Mouse (Mus musculus) hindbrain, embryonic 12.5 days (tissue): ENCODE results near the gene Pon3. TPM values are rescaled to one million over a fixed set of nuclear protein-coding genes. Genes with fewer than 3 reads are reported as not detected.

ENCODE experiments used
- ATAC-seq: fragments of 200-750 bp; cut with Nextera tagmentation; 2 replicates; pipeline ENCODE4 v1.8.0; 2017; ENCODE audit warnings: moderate TSS enrichment; ENCODE audit not compliant: low FRiP score
- H3K27ac ChIP-seq: fragments of 300-500 bp; sonication (generic); 2 replicates; pipeline ENCODE4 v1.5.1; 2016; ENCODE audit warnings: mild to moderate bottlenecking
- H3K27me3 ChIP-seq: fragments of 300-500 bp; sonication (generic); 2 replicates; pipeline ENCODE4 v1.6.1; 2016; ENCODE audit warnings: mild to moderate bottlenecking
- H3K36me3 ChIP-seq: fragments of 300-500 bp; sonication (generic); 2 replicates; pipeline ENCODE4 v1.6.1; 2016; ENCODE audit warnings: mild to moderate bottlenecking
- H3K4me1 ChIP-seq: fragments of 300-500 bp; sonication (generic); 2 replicates; pipeline ENCODE4 v1.6.1; 2016
- H3K4me2 ChIP-seq: fragments of 300-500 bp; sonication (generic); replicated peaks from 2 replicates; pipeline ENCODE4 v1.6.1; 2016; ENCODE audit warnings: mild to moderate bottlenecking
- H3K4me3 ChIP-seq: fragments of 300-500 bp; sonication (generic); 2 replicates; pipeline ENCODE4 v1.5.1; 2016; ENCODE audit warnings: mild to moderate bottlenecking
- H3K9ac ChIP-seq: fragments of 300-500 bp; sonication (generic); 2 replicates; pipeline ENCODE4 v1.6.1; 2016; ENCODE audit warnings: mild to moderate bottlenecking, moderate library complexity
- H3K9me3 ChIP-seq: fragments of 300-500 bp; sonication (generic); replicated peaks from 2 replicates; pipeline ENCODE4 v1.6.1; 2016; ENCODE audit warnings: mild to moderate bottlenecking
- WGBS: fragments of 180-500 bp; shearing (Covaris S2); methylation state at CpG from one replicate; pipeline ENCODE4 v1.1.7; 2016; 5-methylcytosine and 5-hydroxymethylcytosine counted together
- polyA plus RNA-seq: library from polyadenylated mRNA; unstranded; fragments of >200 nt; fragmentation: Nextera tagmentation; extraction: Ambion mirVana; gene quantifications from 2 replicates; pipeline ENCODE4 v1.2.1, GENCODE M21; 2016

The Pon3 gene
- polyA plus RNA-seq, 1 experiment from 2014 or later: 6.1 TPM

DNA sequence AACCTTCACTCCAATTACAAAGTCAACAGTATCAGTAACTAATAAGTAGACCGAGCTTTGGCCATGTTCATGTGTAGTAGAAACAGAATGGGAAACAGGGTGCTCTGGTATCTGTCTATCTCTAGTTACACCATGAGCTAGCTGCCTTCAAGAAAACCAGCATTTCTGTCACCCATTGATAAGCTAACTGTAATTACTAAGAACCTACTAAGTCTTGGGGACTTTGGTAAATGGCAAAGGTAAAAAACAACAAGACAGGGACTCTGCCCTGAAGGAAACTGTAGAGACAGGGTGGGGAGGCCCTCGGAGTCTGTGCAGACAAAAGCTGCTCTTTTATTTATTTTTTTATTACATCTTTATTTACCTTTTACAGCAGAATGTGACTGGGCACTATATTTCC, 31.3 kb upstream of the Pon3 start:
- Histone ChIP-seq H3K9ac (no peak overlapping the region), H3K36me3 (no peaks in the 10 kb centered on the region), H3K4me3 (no peak overlapping the region), H3K9me3 (no peaks in the 10 kb centered on the region), H3K4me1 (peaks cover 5% of the 10 kb centered on the region), H3K4me2 (no peak overlapping the region), H3K27ac (no peak overlapping the region), H3K27me3 (no peaks in the 10 kb centered on the region)
- ATAC-seq: no peak
- WGBS: 82% methylated on average over 2 of the region's 2 CpGs

DNA sequence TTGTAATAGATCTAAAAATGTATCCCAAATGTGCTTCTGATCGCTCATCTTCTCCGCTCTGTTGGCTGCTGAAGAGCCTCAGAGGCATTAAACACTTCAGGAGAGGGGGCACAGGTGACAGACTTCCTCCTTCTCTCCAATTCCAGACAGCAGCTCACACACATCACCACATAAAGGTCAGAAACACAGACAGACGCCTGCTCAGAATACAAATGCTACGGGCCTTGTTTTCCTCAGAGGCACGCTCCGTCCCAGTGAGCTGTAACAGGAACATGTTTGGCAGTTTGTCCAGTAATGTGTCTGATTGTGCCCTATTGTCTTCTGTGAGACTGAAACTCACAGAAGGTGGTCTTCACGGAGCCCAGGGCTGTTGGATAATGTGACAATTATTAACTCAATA, 26.3 kb upstream of the Pon3 start:
- H3K9ac ChIP-seq: no peak overlapping the region
- ATAC-seq: peak; percentile 50; the same call in 1 of the 2 replicates
- no peak overlapping the region for H3K4me3 ChIP-seq
- WGBS: 43% methylated on average over 7 of the region's 7 CpGs
- H3K9me3 ChIP-seq: no peaks in the 10 kb centered on the region
- peak overlapping the region; percentile 40 for H3K27ac ChIP-seq
- no peak overlapping the region for H3K4me2 ChIP-seq
- no peaks in the 10 kb centered on the region for H3K36me3 ChIP-seq
- H3K4me1 ChIP-seq: peaks cover 8% of the 10 kb centered on the region
- no peaks in the 10 kb centered on the region for H3K27me3 ChIP-seq

DNA sequence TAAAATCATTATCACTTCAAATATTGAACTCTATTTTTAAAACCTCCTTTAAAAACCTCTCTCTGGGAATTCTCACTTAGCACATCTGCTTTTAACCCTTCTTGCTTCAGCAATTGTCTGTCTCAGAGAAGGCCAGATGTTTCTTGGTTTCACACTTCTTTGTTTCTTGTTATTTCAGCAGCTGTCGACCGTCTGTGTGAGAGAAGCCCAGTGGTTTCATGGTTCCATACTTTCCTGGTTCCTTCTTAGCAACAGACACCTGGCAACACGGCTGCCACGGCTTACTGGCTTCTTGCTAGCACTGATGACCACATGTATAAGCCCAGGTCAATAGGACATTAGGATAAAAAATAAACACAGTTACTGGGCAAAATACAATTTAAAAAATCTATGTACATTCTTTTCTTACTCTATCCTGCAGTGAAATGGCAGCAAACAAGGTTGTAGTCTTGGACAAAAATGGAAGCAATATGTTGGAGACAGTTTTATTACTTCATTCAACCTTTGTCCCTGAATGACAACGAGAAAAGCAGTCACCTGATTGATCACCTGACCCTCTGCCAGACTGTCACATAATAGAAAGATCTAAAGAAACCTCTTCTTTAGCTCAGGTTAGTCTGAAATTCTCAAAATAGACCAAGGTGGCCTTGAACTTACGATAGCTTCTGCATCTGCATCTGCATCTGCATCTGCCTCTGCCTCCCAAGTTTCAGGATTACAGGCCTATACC, 24.7 kb upstream of the Pon3 start:
- 60% methylated on average over 6 of the region's 6 CpGs for WGBS
- no peaks in the 10 kb centered on the region; the same call in 1 of the 2 replicates for H3K36me3 ChIP-seq
- no peaks in the 10 kb centered on the region for H3K27me3 ChIP-seq
- peaks cover 8% of the 10 kb centered on the region for H3K4me1 ChIP-seq
- no peak overlapping the region for H3K9ac ChIP-seq
- no peak overlapping the region for H3K27ac ChIP-seq
- no peak for ATAC-seq
- no peaks in the 10 kb centered on the region for H3K9me3 ChIP-seq
- H3K4me2 ChIP-seq: no peak overlapping the region
- no peak overlapping the region for H3K4me3 ChIP-seq

DNA sequence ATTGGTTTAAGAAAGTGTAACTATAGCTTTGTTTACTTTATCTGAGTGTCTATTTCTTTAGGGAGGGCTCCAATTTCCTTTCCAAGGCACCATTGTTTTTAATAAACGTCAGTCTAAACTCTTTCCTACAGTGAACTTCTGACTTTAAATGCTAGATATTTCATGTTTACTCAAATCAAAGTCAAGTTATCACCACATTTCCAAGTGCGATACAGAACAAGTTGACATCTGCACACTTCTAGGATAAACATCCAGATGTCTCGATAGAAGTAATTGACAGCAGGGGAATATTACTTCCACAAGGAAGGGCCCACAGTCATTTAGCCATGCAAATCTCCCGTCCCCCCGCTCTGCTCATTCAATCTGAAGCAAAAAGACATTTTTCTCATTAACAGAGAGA, 21.9 kb upstream of the Pon3 start:
- peaks cover 8% of the 10 kb centered on the region for H3K4me1 ChIP-seq
- 51% methylated on average over 5 of the region's 5 CpGs for WGBS
- no peak for ATAC-seq

DNA sequence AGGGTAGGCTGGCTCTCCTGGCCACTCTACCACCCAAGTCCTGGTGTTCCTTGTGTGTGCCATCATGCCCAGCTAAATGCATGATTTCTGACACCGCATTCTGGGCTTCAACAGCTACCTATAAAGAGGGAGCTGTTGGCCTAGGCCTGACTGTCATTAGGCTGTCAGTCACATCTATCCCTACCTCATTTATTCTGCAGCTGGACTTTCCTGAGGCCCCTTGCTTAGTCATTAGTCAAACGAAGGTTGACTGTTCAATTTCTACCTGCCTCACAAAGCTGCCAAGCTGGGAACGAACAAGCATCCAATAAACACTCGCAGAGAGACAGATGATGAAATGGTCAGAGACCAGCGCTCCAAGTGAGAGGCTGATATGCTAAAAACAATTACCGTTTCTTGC, 13.6 kb upstream of the Pon3 start:
- WGBS: 78% methylated on average over 6 of the region's 6 CpGs
- Histone ChIP-seq H3K4me3 (no peak overlapping the region), H3K4me2 (no peak overlapping the region), H3K27me3 (no peaks in the 10 kb centered on the region), H3K9me3 (no peaks in the 10 kb centered on the region), H3K4me1 (no peaks in the 10 kb centered on the region), H3K9ac (no peak overlapping the region), H3K27ac (no peak overlapping the region), H3K36me3 (peaks cover 6% of the 10 kb centered on the region; the same call in 1 of the 2 replicates)
- no peak for ATAC-seq

More for the DNA sequence above, 21.9 kb upstream of the Pon3 start:
- H3K9me3 ChIP-seq: no peaks in the 10 kb centered on the region
- H3K4me3 ChIP-seq: no peak overlapping the region
- H3K27me3 ChIP-seq: no peaks in the 10 kb centered on the region
- H3K9ac ChIP-seq: no peak overlapping the region
- H3K4me2 ChIP-seq: no peak overlapping the region
- H3K36me3 ChIP-seq: no peaks in the 10 kb centered on the region; the same call in 1 of the 2 replicates
- H3K27ac ChIP-seq: no peak overlapping the region

DNA sequence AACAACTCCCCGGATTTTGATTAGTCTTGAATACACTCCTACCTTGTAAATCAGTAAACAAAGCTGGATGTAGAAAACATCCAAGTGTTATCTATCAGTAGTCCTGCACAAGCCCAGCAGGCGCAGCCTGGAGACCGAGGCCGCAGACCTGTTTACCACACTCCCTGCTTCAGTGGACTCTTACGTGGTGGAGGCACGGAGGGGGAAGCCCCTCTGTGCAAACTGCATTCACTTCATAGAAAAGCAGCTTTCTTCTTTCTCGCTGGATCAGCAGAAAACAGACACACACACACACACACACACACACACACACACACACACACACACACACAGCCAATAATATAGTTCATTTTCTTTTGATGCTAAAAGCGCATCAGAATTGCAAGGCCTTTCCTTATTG, 8.7 kb upstream of the Pon3 start:
- 71% methylated on average over 8 of the region's 8 CpGs for WGBS
- ATAC-seq: no peak

DNA sequence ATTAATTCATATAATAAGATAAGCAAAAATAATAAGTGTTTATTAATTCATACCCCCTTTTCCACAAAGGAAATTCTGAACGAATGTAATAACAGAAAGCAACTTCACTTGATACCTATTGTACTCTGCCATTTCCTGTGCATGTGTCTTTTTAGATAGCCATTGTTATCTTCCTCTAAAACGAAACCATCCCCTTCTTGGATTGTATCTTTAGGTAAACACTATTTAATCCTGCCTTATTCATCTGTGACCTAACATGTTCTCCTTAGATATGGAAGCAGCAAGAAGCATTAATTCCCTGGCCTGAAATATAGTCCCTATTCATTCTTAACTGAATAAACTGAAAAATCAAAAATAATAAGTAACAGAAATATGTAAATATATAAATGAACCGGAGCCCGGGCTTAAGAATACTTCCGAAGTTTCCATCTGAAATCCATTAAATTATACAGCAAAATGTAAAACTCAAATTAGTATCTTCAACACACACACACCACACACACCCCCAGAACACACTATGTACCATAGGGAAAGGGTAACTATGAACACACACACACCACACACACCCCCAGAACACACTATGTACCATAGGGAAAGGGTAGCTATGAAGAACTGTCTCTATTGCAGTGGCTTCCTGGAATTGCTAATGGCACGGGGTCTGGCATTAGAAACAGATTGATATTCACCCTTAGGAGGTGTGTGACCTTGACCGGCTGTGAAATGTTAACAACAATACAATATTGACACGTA, 7.3 kb upstream of the Pon3 start:
- no peak overlapping the region for H3K4me2 ChIP-seq
- no peaks in the 10 kb centered on the region for H3K27me3 ChIP-seq
- H3K27ac ChIP-seq: no peak overlapping the region
- H3K4me3 ChIP-seq: no peak overlapping the region
- H3K4me1 ChIP-seq: no peaks in the 10 kb centered on the region
- no peaks in the 10 kb centered on the region for H3K9me3 ChIP-seq
- H3K36me3 ChIP-seq: no peaks in the 10 kb centered on the region
- no peak overlapping the region for H3K9ac ChIP-seq
- 78% methylated on average over 8 of the region's 8 CpGs for WGBS
- ATAC-seq: no peak

More for the DNA sequence above, 8.7 kb upstream of the Pon3 start:
- Histone ChIP-seq H3K9me3 (no peaks in the 10 kb centered on the region), H3K9ac (no peak overlapping the region), H3K36me3 (no peaks in the 10 kb centered on the region), H3K27me3 (no peaks in the 10 kb centered on the region), H3K4me3 (no peak overlapping the region), H3K4me1 (no peaks in the 10 kb centered on the region), H3K4me2 (no peak overlapping the region), H3K27ac (no peak overlapping the region)

DNA sequence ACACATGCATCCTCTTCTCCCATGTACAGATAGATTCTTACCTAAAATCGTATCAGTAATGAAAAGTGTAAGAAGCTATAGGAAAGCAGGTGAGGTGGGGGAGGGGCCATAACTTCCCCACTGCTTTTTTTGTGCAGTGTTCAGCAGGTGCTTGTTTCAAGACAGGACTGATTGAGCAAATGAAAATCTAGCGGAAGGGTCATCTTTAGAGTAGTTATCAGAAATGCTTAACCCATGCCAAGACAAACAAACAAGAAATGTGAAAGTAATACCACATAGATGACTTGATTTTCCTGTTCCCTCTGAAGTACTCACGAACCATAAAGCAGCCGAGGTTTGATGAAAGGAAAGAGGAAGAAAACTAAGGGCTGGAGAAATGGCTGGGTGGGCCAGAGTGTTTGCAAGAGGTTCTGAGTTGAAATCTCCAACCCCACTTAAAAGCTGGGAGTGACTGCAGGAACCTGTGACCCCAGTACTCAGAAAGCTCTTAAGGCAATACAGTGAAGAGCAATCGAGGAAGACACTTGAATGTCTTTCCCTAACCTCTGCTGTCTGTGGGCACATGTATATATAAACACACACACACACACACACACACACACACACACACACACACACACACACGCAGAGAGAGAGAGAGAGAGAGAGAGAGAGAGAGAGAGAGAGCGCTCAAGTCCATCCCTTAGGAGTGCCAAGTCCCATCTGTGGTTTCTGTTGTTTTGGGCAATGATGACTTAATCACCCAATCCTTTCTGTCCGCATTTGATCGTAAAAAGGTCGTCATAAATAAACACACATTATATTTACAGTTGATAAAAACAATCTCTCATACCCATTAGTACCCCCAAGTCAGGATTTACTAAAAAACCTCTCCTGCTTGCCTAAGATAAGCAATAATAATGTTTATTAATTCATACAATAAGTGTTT, 6.5 kb upstream of the Pon3 start:
- ATAC-seq: no peak
- Histone ChIP-seq H3K4me3 (no peak overlapping the region), H3K27me3 (no peaks in the 10 kb centered on the region), H3K9ac (no peak overlapping the region), H3K9me3 (no peaks in the 10 kb centered on the region), H3K36me3 (no peaks in the 10 kb centered on the region), H3K4me2 (no peak overlapping the region), H3K4me1 (no peaks in the 10 kb centered on the region), H3K27ac (no peak overlapping the region)
- WGBS: 83% methylated on average over 9 of the region's 10 CpGs

DNA sequence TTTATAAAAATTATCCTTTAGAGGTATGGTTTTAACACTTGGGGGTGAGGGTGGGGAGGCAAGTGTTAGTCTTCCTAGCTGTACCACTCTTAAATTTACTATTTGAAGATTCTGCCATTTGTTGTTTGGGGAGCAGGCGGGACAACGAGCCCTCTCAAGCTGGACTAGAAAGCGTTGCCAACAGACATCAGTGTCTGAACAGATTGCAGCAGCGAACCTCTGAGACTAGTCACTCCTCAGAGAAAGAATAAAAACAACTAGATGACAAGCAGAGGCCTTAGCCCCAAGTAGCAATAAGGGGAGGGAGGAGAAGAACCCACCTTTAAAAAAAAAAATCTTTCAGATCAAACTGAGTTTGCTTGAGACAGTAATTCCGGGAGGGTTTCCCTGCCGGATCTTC, 795 bp downstream of the Pon3 start:
- Histone ChIP-seq H3K27ac (no peak overlapping the region), H3K9me3 (no peaks in the 10 kb centered on the region), H3K4me3 (no peak overlapping the region), H3K27me3 (no peaks in the 10 kb centered on the region), H3K36me3 (no peaks in the 10 kb centered on the region), H3K4me1 (no peaks in the 10 kb centered on the region), H3K4me2 (peak overlapping the region; percentile 42), H3K9ac (no peak overlapping the region)
- 71% methylated on average over 6 of the region's 6 CpGs for WGBS
- no peak for ATAC-seq

DNA sequence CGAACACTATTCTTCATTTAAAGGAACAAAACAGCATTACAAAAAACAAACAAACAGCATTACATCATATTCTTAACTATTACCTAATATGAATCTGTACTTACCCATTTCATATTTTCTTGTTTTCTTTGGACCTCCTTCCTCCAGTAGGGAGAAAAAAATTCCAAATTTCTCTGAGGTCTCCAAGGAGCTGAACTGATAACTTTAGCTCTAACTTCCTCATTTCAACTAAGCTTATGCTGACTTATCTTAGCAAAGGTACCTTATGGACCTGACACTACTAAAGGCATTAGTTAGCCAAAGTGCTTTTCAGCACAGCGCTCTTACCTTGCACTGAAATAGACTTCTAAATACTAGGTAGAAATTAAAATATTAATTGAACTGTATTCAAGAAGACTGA, 1.2 kb downstream of the Pon3 start:
- Histone ChIP-seq H3K27ac (no peak overlapping the region), H3K36me3 (no peaks in the 10 kb centered on the region), H3K9me3 (no peaks in the 10 kb centered on the region), H3K4me1 (no peaks in the 10 kb centered on the region), H3K9ac (no peak overlapping the region), H3K4me3 (no peak overlapping the region), H3K27me3 (no peaks in the 10 kb centered on the region), H3K4me2 (no peak overlapping the region)
- ATAC-seq: no peak
- 95% methylated on average over 2 of the region's 2 CpGs for WGBS

DNA sequence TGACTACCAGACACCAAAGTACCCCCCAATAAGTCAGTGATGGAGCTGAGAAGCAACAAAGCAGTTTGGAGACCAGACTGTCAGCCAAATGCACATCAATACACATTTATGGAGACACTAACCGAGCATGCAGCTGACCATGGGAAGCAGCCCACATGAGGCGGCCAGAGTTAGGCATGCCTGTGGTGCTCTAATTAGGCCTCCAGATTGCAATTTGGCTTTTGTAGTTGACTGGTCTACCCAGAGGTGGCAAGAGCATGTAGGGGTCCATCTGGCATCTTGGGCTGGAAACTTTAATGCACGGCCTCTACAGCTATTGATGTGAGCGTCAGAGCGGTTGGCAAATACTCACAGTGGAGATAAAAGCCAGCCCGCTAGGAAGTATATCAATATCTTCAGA, 10.2 kb downstream of the Pon3 start:
- no peaks in the 10 kb centered on the region for H3K36me3 ChIP-seq
- no peak for ATAC-seq
- H3K27me3 ChIP-seq: no peaks in the 10 kb centered on the region
- H3K4me3 ChIP-seq: no peak overlapping the region
- no peak overlapping the region for H3K27ac ChIP-seq
- 93% methylated on average over 6 of the region's 6 CpGs for WGBS
- H3K4me2 ChIP-seq: no peak overlapping the region
- H3K9ac ChIP-seq: no peak overlapping the region
- H3K4me1 ChIP-seq: no peaks in the 10 kb centered on the region
- no peaks in the 10 kb centered on the region for H3K9me3 ChIP-seq

DNA sequence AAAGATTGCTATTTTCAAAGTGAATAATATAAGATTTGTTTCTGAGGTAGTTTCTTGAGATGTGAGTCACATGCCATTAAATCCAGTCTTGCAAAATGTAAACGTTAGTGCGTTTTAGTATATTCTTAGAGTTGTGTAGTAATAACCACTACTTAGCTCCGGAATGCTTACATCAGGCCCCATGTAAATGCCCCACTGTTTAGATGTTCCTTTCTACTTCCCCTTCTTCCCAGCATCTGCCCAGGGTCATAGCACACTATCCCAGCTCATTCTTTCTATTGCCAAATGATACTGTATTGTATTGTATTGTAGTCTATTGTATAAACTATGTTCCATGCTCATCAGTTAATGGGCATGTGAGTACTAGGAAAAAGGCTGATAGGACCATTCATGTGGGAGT, 17.3 kb downstream of the Pon3 start:
- Histone ChIP-seq H3K4me2 (no peak overlapping the region), H3K9ac (no peak overlapping the region), H3K9me3 (no peaks in the 10 kb centered on the region), H3K4me1 (no peaks in the 10 kb centered on the region), H3K36me3 (no peaks in the 10 kb centered on the region), H3K4me3 (no peak overlapping the region), H3K27me3 (no peaks in the 10 kb centered on the region), H3K27ac (no peak overlapping the region)
- WGBS: 93% methylated on average over 3 of the region's 3 CpGs
- ATAC-seq: no peak
